Mouse (Mus musculus): ENCODE measurements at regions not wholly inside any gene's neighbourhood (a gene's known extent, or its start where the extent isn't known, plus 50 kb on each side); places are given as distances from the start of the nearest gene placed in this dataset.
A peak's percentile ranks its signal among the peaks of the same experiment; 100 is the strongest.
"Not testable (repeated sequence)": the region's sequence is repeated elsewhere in the genome, so short reads cannot be mapped to it uniquely, and the experiment has no call there.

DNA sequence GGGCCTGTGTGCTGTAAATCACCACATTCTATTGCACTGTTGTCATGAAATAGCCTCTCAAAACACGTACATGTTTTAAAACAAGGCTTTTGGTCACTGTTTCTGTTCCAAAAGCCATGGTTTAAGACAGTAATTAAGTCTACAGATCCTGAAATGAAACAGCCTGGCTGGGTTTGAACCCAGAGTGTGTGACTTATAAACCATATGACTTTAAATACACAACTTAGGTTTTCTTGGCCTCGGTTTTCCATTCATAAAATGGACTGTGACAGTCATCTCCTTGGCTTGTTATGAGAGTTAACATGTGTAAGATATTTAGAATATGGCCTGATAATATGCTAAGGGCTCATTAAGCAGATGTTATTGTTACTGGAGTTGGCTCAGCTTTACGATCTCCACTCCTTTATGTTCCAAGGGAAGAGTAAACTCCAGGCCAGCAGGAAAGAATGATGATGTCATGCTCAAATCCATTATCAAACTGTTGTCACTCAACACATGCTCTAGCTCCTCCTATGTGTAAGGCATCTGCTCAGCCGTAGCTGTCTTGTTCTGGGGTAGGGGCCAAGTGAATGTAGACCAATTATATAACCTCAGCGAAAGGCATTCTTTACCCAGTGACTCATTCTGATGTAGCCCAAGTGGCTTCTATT, 154.6 kb upstream of the Slc25a13 start:
- no peak overlapping the region for H3K4me3 ChIP-seq
- H3K9ac ChIP-seq: no peak overlapping the region
- no peak overlapping the region for H3K4me2 ChIP-seq (replicated peaks)
- H3K4me1 ChIP-seq: 0 out of 2 replicates have a peak, but pooled peaks cover 3% of the 10 kb centered on the region
- H3K9me3 ChIP-seq (replicated peaks): no peaks in the 10 kb centered on the region
- no peak overlapping the region for H3K27ac ChIP-seq
- 82% methylated on average over 5 of the region's 5 CpGs for WGBS
- ATAC-seq (ENCODE audit: low FRiP score): no peak
- no peaks in the 10 kb centered on the region for H3K36me3 ChIP-seq
- H3K27me3 ChIP-seq: no peaks in the 10 kb centered on the region

DNA sequence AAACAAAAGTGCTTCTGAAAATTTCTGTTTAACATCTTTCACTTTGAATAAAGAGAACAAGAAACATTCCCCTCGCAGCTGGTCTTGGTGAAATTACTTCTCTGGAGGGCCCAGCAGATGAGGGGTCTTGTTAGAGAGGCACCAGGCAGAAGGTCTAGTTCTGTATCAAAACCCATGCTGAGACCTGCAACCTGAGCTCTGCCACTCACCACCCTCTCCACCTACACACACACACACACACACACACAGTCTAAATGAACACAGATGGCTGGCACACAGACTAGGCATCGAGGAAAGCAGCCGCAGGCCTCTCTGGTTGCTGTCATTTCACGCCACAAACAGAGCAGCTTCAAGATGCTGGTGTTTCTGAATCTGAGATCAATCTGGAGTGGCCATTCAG, 147.1 kb upstream of the Slc25a13 start:
- H3K27ac ChIP-seq: no peak overlapping the region
- no peak overlapping the region; the same call in 1 of the 2 replicates for H3K4me2 ChIP-seq (replicated peaks)
- no peaks in the 10 kb centered on the region for H3K36me3 ChIP-seq
- 46% methylated on average over 4 of the region's 4 CpGs for WGBS
- no peak for ATAC-seq (ENCODE audit: low FRiP score)
- no peaks in the 10 kb centered on the region for H3K9me3 ChIP-seq (replicated peaks)
- no peak overlapping the region for H3K9ac ChIP-seq
- H3K27me3 ChIP-seq: no peaks in the 10 kb centered on the region
- H3K4me3 ChIP-seq: no peak overlapping the region
- H3K4me1 ChIP-seq: peaks cover 8% of the 10 kb centered on the region

GRCm38 (mm10) chr6:6362678-6363354, 145.8 kb upstream of the Slc25a13 start:
- Histone ChIP-seq H3K9me3 (replicated peaks) (no peaks in the 10 kb centered on the region), H3K4me3 (no peak overlapping the region), H3K27me3 (no peaks in the 10 kb centered on the region), H3K36me3 (no peaks in the 10 kb centered on the region), H3K27ac (no peak overlapping the region), H3K9ac (no peak overlapping the region), H3K4me2 (replicated peaks) (no peak overlapping the region), H3K4me1 (peaks cover 8% of the 10 kb centered on the region)
- no peak for ATAC-seq (ENCODE audit: low FRiP score)
- WGBS: 85% methylated on average over 4 of the region's 4 CpGs

GRCm38 (mm10) chr6:6361181-6361580, 144.2 kb upstream of the Slc25a13 start:
- H3K4me3 ChIP-seq; H3K9me3 ChIP-seq (replicated peaks); H3K4me2 ChIP-seq (replicated peaks); H3K27ac ChIP-seq; H3K27me3 ChIP-seq; H3K4me1 ChIP-seq; H3K36me3 ChIP-seq; H3K9ac ChIP-seq; ATAC-seq (ENCODE audit: low FRiP score): not testable (repeated sequence)

DNA sequence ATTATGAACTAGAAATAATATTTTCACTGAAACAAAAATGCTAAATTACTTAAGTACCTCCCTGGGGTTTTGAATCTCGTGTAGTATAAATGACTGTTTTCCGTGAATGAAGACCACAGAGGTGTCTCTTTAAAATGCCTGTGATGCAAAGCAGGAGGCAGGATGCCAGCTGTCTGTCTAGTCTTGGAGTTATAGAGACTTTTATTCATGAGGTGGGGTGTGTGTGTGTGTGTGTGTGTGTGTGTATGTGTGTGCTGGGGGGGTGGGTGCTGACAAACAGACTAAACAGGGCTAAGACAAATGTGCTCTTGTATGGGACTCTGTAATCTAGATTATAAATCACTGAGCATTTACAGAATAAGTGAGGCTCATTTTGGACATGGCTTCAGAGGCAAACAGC, 140.5 kb upstream of the Slc25a13 start:
- Histone ChIP-seq H3K4me2 (replicated peaks) (no peak overlapping the region), H3K36me3 (no peaks in the 10 kb centered on the region), H3K27me3 (no peaks in the 10 kb centered on the region), H3K4me1 (no peaks in the 10 kb centered on the region), H3K9me3 (replicated peaks) (no peaks in the 10 kb centered on the region), H3K9ac (no peak overlapping the region), H3K4me3 (no peak overlapping the region), H3K27ac (no peak overlapping the region)
- WGBS: 45% methylated on average over 2 of the region's 2 CpGs
- no peak; the same call in 1 of the 2 replicates for ATAC-seq (ENCODE audit: low FRiP score)

DNA sequence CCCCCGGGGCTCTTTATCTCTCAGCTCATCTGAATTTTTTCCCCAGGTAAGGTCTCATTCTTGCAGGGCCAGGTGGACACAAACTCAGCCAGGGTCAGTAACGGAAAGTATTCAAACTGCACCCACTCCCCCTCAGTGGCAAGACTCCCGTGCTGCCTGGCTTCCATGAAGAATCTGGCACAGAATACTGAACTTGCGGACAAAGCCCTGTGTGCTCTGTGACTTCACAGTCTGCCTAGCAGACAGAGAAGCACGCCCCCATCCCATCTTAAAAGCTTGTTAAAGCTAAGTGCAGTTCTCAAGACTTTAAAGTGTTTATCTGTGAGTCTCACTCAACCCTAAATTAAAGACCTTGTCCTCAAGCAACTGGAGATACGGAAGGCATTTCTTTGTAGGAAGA, 140.0 kb upstream of the Slc25a13 start:
- no peaks in the 10 kb centered on the region for H3K9me3 ChIP-seq (replicated peaks)
- no peak overlapping the region for H3K9ac ChIP-seq
- no peak overlapping the region for H3K4me3 ChIP-seq
- no peak overlapping the region for H3K4me2 ChIP-seq (replicated peaks)
- 76% methylated on average over 6 of the region's 6 CpGs for WGBS
- H3K27ac ChIP-seq: no peak overlapping the region
- H3K27me3 ChIP-seq: no peaks in the 10 kb centered on the region
- H3K36me3 ChIP-seq: no peaks in the 10 kb centered on the region
- ATAC-seq (ENCODE audit: low FRiP score): no peak
- no peaks in the 10 kb centered on the region for H3K4me1 ChIP-seq

GRCm38 (mm10) chr6:6335251-6335650, 118.3 kb upstream of the Slc25a13 start:
- Histone ChIP-seq H3K27ac (no peak overlapping the region), H3K27me3 (no peaks in the 10 kb centered on the region), H3K36me3 (no peaks in the 10 kb centered on the region), H3K4me3 (no peak overlapping the region), H3K4me2 (replicated peaks) (no peak overlapping the region), H3K4me1 (no peaks in the 10 kb centered on the region), H3K9me3 (replicated peaks) (no peaks in the 10 kb centered on the region), H3K9ac (no peak overlapping the region)
- peak; percentile 80; the same call in 1 of the 2 replicates for ATAC-seq (ENCODE audit: low FRiP score)
- WGBS: 58% methylated on average over 8 of the region's 8 CpGs

GRCm38 (mm10) chr6:6330271-6330670, 113.3 kb upstream of the Slc25a13 start:
- Histone ChIP-seq H3K4me2 (replicated peaks) (no peak overlapping the region), H3K9me3 (replicated peaks) (peaks cover 12% of the 10 kb centered on the region), H3K27ac (no peak overlapping the region), H3K9ac (no peak overlapping the region), H3K4me1 (no peaks in the 10 kb centered on the region), H3K36me3 (no peaks in the 10 kb centered on the region), H3K27me3 (no peaks in the 10 kb centered on the region), H3K4me3 (no peak overlapping the region)
- 95% methylated on average over 1 of the region's 1 CpGs for WGBS
- ATAC-seq (ENCODE audit: low FRiP score): no peak

DNA sequence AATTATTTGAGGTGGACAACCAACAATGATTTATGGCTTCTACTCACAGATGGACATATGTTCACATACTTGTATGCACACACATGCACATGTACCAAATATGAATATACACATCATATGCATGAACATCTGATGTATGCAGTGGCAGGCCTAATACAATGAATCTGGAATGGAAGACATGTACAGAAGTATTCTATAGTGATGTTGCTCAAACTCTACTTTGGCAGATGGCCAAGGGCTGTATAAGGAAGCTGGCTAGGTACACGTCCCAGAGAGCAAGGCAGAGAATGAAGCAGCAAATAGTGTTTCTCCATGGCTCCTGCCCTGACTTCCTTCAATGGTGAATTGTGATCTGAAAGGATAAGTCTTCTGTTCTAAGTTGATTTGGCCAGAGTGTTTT, 108.5 kb upstream of the Slc25a13 start:
- H3K36me3 ChIP-seq: no peaks in the 10 kb centered on the region
- no peak overlapping the region for H3K4me3 ChIP-seq
- H3K4me2 ChIP-seq (replicated peaks): no peak overlapping the region
- H3K27ac ChIP-seq: no peak overlapping the region
- 56% methylated on average over 1 of the region's 1 CpGs for WGBS
- H3K4me1 ChIP-seq: no peaks in the 10 kb centered on the region
- peaks cover 12% of the 10 kb centered on the region for H3K9me3 ChIP-seq (replicated peaks)
- H3K27me3 ChIP-seq: no peaks in the 10 kb centered on the region
- H3K9ac ChIP-seq: no peak overlapping the region
- ATAC-seq (ENCODE audit: low FRiP score): no peak

- ATAC-seq (ENCODE audit: low FRiP score): no peak
- Histone ChIP-seq H3K9ac (no peak overlapping the region), H3K4me1 (no peaks in the 10 kb centered on the region), H3K27me3 (no peaks in the 10 kb centered on the region), H3K36me3 (no peaks in the 10 kb centered on the region), H3K9me3 (replicated peaks) (no peaks in the 10 kb centered on the region), H3K4me3 (no peak overlapping the region), H3K4me2 (replicated peaks) (no peak overlapping the region), H3K27ac (no peak overlapping the region)
- 74% methylated on average over 4 of the region's 4 CpGs for WGBS
Observed at GRCm38 (mm10) chr6:6316725-6317124, 99.8 kb upstream of the Slc25a13 start.

DNA sequence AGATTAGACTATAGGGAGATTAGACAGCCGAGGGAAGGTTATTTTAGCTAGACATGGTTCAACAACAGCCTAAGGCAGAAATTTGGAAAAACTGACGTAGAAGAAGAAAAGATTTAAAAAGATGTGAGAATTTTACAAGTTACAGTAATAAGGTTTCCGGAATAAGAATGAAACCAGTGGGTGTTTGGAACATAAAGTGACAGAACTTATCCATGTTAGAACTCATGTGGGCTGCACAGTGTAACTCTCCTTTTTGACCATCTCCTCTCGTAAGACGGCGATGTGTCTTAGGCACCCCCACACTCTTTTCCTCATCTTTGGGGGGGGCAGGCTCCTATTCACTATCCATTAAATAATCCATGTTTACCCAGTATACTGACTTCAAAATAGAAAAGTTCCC, 96.2 kb upstream of the Slc25a13 start:
- H3K9ac ChIP-seq: no peak overlapping the region
- WGBS: 91% methylated on average over 6 of the region's 6 CpGs
- no peaks in the 10 kb centered on the region for H3K27me3 ChIP-seq
- no peak for ATAC-seq (ENCODE audit: low FRiP score)
- no peaks in the 10 kb centered on the region for H3K36me3 ChIP-seq
- no peak overlapping the region for H3K4me3 ChIP-seq
- H3K4me2 ChIP-seq (replicated peaks): no peak overlapping the region
- H3K27ac ChIP-seq: no peak overlapping the region
- no peaks in the 10 kb centered on the region for H3K9me3 ChIP-seq (replicated peaks)
- no peaks in the 10 kb centered on the region for H3K4me1 ChIP-seq

- no peaks in the 10 kb centered on the region for H3K4me1 ChIP-seq
- H3K4me2 ChIP-seq (replicated peaks): no peak overlapping the region
- no peak for ATAC-seq (ENCODE audit: low FRiP score)
- no peaks in the 10 kb centered on the region for H3K36me3 ChIP-seq
- no peak overlapping the region for H3K4me3 ChIP-seq
- WGBS: 83% methylated on average over 3 of the region's 3 CpGs
- H3K9ac ChIP-seq: no peak overlapping the region
- H3K27me3 ChIP-seq: no peaks in the 10 kb centered on the region
- H3K27ac ChIP-seq: no peak overlapping the region
- H3K9me3 ChIP-seq (replicated peaks): no peaks in the 10 kb centered on the region
Observed at GRCm38 (mm10) chr6:6310213-6310612, 93.2 kb upstream of the Slc25a13 start.

GRCm38 (mm10) chr6:6307618-6308017, 90.6 kb upstream of the Slc25a13 start:
- Histone ChIP-seq H3K36me3 (no peaks in the 10 kb centered on the region), H3K9me3 (replicated peaks) (no peaks in the 10 kb centered on the region), H3K4me1 (no peaks in the 10 kb centered on the region), H3K4me2 (replicated peaks) (no peak overlapping the region), H3K27me3 (no peaks in the 10 kb centered on the region), H3K27ac (no peak overlapping the region), H3K4me3 (no peak overlapping the region), H3K9ac (no peak overlapping the region)
- WGBS: 82% methylated on average over 2 of the region's 2 CpGs
- no peak for ATAC-seq (ENCODE audit: low FRiP score)
